Mouse (Mus musculus) midbrain, embryonic 10.5 days (tissue): ENCODE data around the gene Gm21958. TPM values are rescaled to one million over a fixed set of nuclear protein-coding genes. Genes with fewer than 3 reads are reported as not detected.

Experiments
- DNase-seq: peaks from one replicate; pipeline ENCODE4 v3.0.0-alpha.2; 2017; ENCODE audit warnings: low spot score
- H3K27ac ChIP-seq: fragments of 300-500 bp; sonication (generic); replicated peaks from 2 replicates; pipeline ENCODE4 v1.5.1; 2016; ENCODE audit warnings: mild to moderate bottlenecking
- H3K27me3 ChIP-seq: fragments of 300-500 bp; sonication (generic); 2 replicates; pipeline ENCODE4 v1.6.1; 2016; ENCODE audit warnings: low read depth, mild to moderate bottlenecking; ENCODE audit not compliant: poor library complexity, severe bottlenecking
- H3K36me3 ChIP-seq: fragments of 300-500 bp; sonication (generic); 2 replicates; pipeline ENCODE4 v1.6.1; 2016; ENCODE audit warnings: mild to moderate bottlenecking, moderate library complexity
- H3K4me1 ChIP-seq: fragments of 300-500 bp; sonication (generic); 2 replicates; pipeline ENCODE4 v1.6.1; 2016
- H3K4me3 ChIP-seq: fragments of 300-500 bp; sonication (generic); 2 replicates; pipeline ENCODE4 v1.5.1; 2016; ENCODE audit warnings: mild to moderate bottlenecking, moderate library complexity
- H3K9me3 ChIP-seq: fragments of 300-500 bp; sonication (generic); replicated peaks from 2 replicates; pipeline ENCODE4 v1.6.1; 2016; ENCODE audit warnings: mild to moderate bottlenecking
- WGBS: fragments of 180-500 bp; shearing (Covaris S2); methylation state at CpG from one replicate; pipeline ENCODE4 v1.1.7; 2016; 5-methylcytosine and 5-hydroxymethylcytosine counted together
- polyA plus RNA-seq: library from polyadenylated mRNA; unstranded; fragments of >200 nt; fragmentation: Nextera tagmentation; extraction: Ambion mirVana; gene quantifications from 2 replicates; pipeline ENCODE4 v1.2.1, GENCODE M21; 2016

Gm21958 gene
- 0.36 and 0.56 TPM in 2 replicates for polyA plus RNA-seq

- no peak for DNase-seq
- Histone ChIP-seq H3K9me3 (no peaks in the 10 kb centered on the region), H3K27me3 (no peaks in the 10 kb centered on the region), H3K36me3 (peaks cover 99% of the 10 kb centered on the region), H3K4me3 (no peak within 1 kb of the TSS), H3K4me1 (no peaks in the 10 kb centered on the region), H3K27ac (no peak within 1 kb of the TSS)
- 92% methylated on average over 6 of the region's 6 CpGs for WGBS
Observed at GRCm38 (mm10) chr3:54714253-54714652, at the start of gene Gm21958. Gm21958 (minus strand) TSS chr3:54714353.

DNA sequence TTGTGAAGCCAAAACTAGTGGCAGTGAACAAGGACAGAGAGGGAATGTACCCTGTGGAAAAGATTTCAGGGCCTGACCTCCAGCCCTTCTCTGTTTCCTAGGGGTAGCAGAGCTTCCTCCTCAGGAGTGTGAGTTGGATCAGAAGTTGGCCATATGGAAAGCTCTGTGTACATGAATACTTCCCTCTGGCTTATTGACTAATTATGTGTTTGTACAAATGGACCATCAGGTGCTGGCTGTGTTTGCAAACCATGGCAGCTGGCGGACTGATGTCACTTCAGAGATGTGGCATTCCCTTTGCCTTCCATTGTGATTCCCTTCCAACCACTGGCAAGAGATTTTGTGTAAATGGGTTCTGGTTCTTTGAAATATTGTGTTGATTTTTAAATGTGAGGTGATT, 47.1 kb upstream of the Gm21958 start:
- DNase-seq = no peak
- WGBS = 82% methylated on average over 1 of the region's 1 CpGs

DNA sequence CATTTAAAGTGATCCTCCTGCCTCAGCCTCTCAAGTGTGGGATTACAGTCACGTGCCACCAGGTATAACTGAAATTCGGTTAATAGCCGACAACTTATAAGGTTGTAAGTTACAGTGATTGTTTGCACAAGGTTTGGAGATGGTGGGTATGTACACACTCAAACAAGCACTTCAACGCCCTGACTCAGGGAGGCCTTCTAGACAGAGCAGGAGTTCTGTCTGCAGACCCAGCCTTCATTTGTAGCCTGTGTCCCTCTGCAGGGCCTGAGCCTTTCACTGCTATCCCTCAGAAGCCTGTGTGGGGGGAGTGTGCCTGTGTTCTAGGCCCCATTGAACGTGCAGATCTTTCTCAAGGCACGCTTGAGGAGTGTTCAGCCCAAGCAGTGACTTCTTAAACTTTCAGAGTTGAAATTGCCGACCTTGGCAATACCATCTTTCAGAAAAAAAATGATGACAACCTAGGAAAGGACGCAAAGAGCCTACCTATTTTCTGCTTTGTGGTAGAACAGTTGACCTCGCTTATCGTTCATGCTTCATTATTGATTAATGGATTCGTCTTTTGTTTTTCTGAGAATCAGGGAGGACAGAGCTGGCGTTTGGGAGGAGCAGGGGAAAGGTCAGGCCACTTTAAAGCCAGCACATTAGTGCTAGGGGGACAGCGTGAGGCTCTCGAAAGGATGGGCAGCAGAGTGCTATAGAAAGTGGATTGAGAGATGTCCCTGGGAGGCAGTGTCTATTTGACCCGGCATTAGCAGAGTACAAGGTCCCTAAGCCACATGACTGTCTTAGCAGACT, 46.4 kb upstream of the Gm21958 start:
- H3K27ac ChIP-seq = no peak overlapping the region
- H3K4me3 ChIP-seq = no peak overlapping the region
- peaks cover 25% of the 10 kb centered on the region for H3K27me3 ChIP-seq
- H3K36me3 ChIP-seq = no peaks in the 10 kb centered on the region
- no peaks in the 10 kb centered on the region for H3K9me3 ChIP-seq
- DNase-seq = no peak
- WGBS = 57% methylated on average over 15 of the region's 15 CpGs
- peaks cover 38% of the 10 kb centered on the region for H3K4me1 ChIP-seq

More for the DNA sequence above, 47.1 kb upstream of the Gm21958 start:
- Histone ChIP-seq H3K27me3 (peaks cover 18% of the 10 kb centered on the region), H3K36me3 (no peaks in the 10 kb centered on the region), H3K9me3 (no peaks in the 10 kb centered on the region), H3K4me1 (peaks cover 31% of the 10 kb centered on the region), H3K27ac (no peak overlapping the region), H3K4me3 (no peak overlapping the region)

DNA sequence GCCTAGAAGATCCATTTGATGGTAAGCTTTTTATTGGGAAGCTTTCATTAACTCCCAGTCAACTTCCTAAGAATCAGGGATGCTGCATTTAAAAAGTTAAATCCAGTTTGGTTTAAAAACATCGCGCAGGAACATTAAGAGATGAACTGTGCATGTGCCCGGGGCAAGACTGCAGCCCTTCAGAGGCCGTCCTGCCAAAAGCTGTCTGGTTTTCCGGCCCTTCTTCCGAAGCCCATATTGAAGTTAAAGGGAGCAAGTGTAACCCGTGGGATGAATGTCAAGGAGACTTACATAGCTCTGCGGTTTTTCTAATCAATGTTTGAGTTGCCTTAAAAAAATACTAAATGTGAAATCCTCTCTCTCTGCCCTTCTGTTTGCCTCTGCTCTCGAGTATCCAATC, 45.1 kb upstream of the Gm21958 start:
- WGBS = 82% methylated on average over 9 of the region's 9 CpGs
- H3K9me3 ChIP-seq = no peaks in the 10 kb centered on the region
- DNase-seq = no peak
- no peak overlapping the region for H3K27ac ChIP-seq
- peaks cover 38% of the 10 kb centered on the region for H3K27me3 ChIP-seq
- H3K4me1 ChIP-seq = peaks cover 41% of the 10 kb centered on the region
- no peaks in the 10 kb centered on the region for H3K36me3 ChIP-seq
- H3K4me3 ChIP-seq = no peak overlapping the region

DNA sequence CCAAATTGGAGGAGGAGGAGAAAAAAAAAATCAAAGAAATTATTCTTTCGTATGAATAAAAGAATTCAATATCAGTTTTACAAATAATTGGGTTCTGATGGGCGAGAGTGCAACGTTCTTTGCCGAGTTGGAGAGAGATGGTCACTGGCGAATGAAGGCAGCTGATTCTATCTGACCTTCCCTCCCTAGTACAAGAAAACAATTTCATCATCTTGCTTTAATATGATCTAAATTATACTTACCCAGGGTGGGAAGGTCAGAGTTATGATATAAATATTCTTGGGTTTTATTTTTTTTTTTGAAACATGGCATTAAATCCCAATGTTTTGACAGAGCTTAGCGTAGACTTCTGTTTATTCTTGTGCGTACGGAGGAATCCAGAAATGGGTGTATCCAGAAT, 43.3 kb upstream of the Gm21958 start:
- no peak overlapping the region for H3K4me3 ChIP-seq
- no peaks in the 10 kb centered on the region for H3K36me3 ChIP-seq
- H3K4me1 ChIP-seq = peaks cover 38% of the 10 kb centered on the region
- no peak for DNase-seq
- WGBS = 84% methylated on average over 8 of the region's 8 CpGs
- H3K9me3 ChIP-seq = no peaks in the 10 kb centered on the region
- no peak overlapping the region for H3K27ac ChIP-seq
- H3K27me3 ChIP-seq = peaks cover 45% of the 10 kb centered on the region

- peaks cover 12% of the 10 kb centered on the region for H3K36me3 ChIP-seq
- H3K27me3 ChIP-seq = peaks cover 45% of the 10 kb centered on the region
- H3K4me1 ChIP-seq = peaks cover 30% of the 10 kb centered on the region
- no peaks in the 10 kb centered on the region for H3K9me3 ChIP-seq
- under 1% methylated on average over 11 of the region's 11 CpGs for WGBS
- no peak overlapping the region for H3K27ac ChIP-seq
- peak; percentile 35 for DNase-seq
- peak overlapping the region; percentile 67 for H3K4me3 ChIP-seq
Observed at GRCm38 (mm10) chr3:54756058-54756457, 41.9 kb upstream of the Gm21958 start.

- H3K27ac ChIP-seq = peak within 1 kb of the TSS; percentile 75
- WGBS = under 1% methylated on average over 66 of the region's 66 CpGs
- peaks cover 45% of the 10 kb centered on the region for H3K27me3 ChIP-seq
- 0 out of 2 replicates have a peak, but pooled peaks cover 2% of the 10 kb centered on the region for H3K9me3 ChIP-seq
- peaks cover 24% of the 10 kb centered on the region for H3K4me1 ChIP-seq
- peak within 1 kb of the TSS; percentile 67 for H3K4me3 ChIP-seq
- DNase-seq = peak; percentile 49
- H3K36me3 ChIP-seq = peaks cover 18% of the 10 kb centered on the region
Observed at GRCm38 (mm10) chr3:54755145-54756041, 41.2 kb upstream of the Gm21958 start, which contains the start of gene Smad9. Smad9 (plus strand) TSS chr3:54755582.

- DNase-seq = no peak
- H3K9me3 ChIP-seq = 0 out of 2 replicates have a peak, but pooled peaks cover 2% of the 10 kb centered on the region
- H3K36me3 ChIP-seq = peaks cover 38% of the 10 kb centered on the region
- peaks cover 23% of the 10 kb centered on the region for H3K4me1 ChIP-seq
- no peak overlapping the region for H3K4me3 ChIP-seq
- no peak overlapping the region for H3K27ac ChIP-seq
- H3K27me3 ChIP-seq = peaks cover 45% of the 10 kb centered on the region
- WGBS = 91% methylated on average over 4 of the region's 4 CpGs
Observed at GRCm38 (mm10) chr3:54753411-54753810, 39.3 kb upstream of the Gm21958 start.

GRCm38 (mm10) chr3:54745799-54746198, 31.6 kb upstream of the Gm21958 start:
- H3K4me3 ChIP-seq = no peak overlapping the region
- H3K36me3 ChIP-seq = peaks cover 99% of the 10 kb centered on the region
- H3K9me3 ChIP-seq = peaks cover under 1% of the 10 kb centered on the region; the same call in 1 of the 2 replicates
- 65% methylated on average over 5 of the region's 5 CpGs for WGBS
- no peaks in the 10 kb centered on the region for H3K27me3 ChIP-seq
- DNase-seq = no peak
- no peaks in the 10 kb centered on the region for H3K4me1 ChIP-seq
- H3K27ac ChIP-seq = no peak overlapping the region

GRCm38 (mm10) chr3:54741965-54742364, 27.8 kb upstream of the Gm21958 start:
- DNase-seq = no peak
- 96% methylated on average over 11 of the region's 11 CpGs for WGBS
- Histone ChIP-seq H3K27me3 (no peaks in the 10 kb centered on the region), H3K36me3 (peaks cover 95% of the 10 kb centered on the region), H3K9me3 (no peaks in the 10 kb centered on the region; the same call in 1 of the 2 replicates), H3K27ac (no peak overlapping the region), H3K4me1 (no peaks in the 10 kb centered on the region), H3K4me3 (no peak overlapping the region)

DNA sequence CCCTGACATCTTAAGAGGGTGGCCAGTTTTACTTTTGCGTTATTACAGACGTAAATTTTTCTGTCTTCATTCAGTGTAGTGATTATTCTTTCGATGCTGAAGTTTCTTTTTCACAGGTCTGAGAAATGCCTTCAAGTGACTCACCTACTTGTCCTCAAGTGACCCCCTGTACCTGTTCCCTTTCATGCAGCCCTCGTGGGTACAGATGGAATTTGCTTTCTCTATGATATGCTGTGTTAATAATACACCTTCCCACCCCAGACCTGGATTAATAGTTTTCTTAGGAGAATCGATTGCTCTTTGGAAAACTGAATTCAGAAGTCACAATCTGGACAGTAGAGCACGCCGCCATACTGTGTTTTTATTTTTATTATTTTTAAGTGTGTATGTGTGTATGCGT, 23.2 kb upstream of the Gm21958 start:
- 96% methylated on average over 8 of the region's 8 CpGs for WGBS
- no peak for DNase-seq
- Histone ChIP-seq H3K4me1 (peaks cover 21% of the 10 kb centered on the region), H3K27me3 (no peaks in the 10 kb centered on the region), H3K27ac (no peak overlapping the region), H3K4me3 (no peak overlapping the region), H3K36me3 (peaks cover 60% of the 10 kb centered on the region), H3K9me3 (no peaks in the 10 kb centered on the region; the same call in 1 of the 2 replicates)

GRCm38 (mm10) chr3:54736101-54736927, 22.2 kb upstream of the Gm21958 start:
- Histone ChIP-seq H3K27me3 (no peaks in the 10 kb centered on the region), H3K4me1 (peaks cover 21% of the 10 kb centered on the region), H3K9me3 (no peaks in the 10 kb centered on the region; the same call in 1 of the 2 replicates), H3K4me3 (peak overlapping the region; percentile 91), H3K36me3 (peaks cover 60% of the 10 kb centered on the region), H3K27ac (peak overlapping the region; percentile 98)
- DNase-seq = peak; percentile 32
- 61% methylated on average over 18 of the region's 18 CpGs for WGBS
